Mouse (Mus musculus): ENCODE measurements around the gene Tpx2. TPM values are rescaled to one million over a fixed set of nuclear protein-coding genes. Genes with fewer than 3 reads are reported as not detected.

The Tpx2 gene
- polyA plus RNA-seq, 1 experiment from 2014 or later, result 17.7 TPM

DNA sequence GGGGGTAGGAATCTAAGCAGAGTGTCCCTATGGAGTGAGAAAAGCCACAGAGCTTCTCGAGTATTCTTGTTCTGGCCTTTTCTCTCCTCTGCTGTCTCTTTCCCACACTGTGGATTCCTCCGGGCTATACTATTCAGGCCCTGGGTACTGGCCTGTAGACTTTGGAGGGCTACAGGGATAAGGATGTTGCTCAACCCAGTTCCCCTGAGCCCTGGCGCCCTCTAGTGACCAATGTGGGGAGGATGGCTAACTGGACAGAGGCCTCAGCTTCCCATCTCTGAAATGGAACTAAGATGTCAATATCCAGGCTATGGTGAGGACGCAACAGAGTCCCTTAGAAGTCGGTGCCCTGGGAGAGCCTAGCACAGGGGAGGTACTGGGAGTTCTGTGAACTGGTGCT is 85.8 kb downstream of the Tpx2 start:
- H3K4me2 ChIP-seq (replicated peaks; ENCODE audit: low read depth), result no peak overlapping the region
- 31% methylated on average over 5 of the region's 5 CpGs for WGBS
- H3K27me3 ChIP-seq (ENCODE audit: control insufficient read depth, insufficient read depth, low read length), result no peaks in the 10 kb centered on the region
- no peaks in the 10 kb centered on the region for H3K9me3 ChIP-seq (ENCODE audit: control insufficient read depth, low read length)
- no peak overlapping the region for H3K27ac ChIP-seq (replicated peaks)
- no peaks in the 10 kb centered on the region for H3K36me3 ChIP-seq (ENCODE audit: control insufficient read depth, insufficient read depth, low read length)
- peak; percentile 47 for DNase-seq (ENCODE audit: low spot score)
- ATAC-seq (ENCODE audit: low FRiP score, low TSS enrichment), result no peak
- TF ChIP-seq CTCF (IDR thresholded peaks at IDR 0.05; ENCODE audit: low read depth), result peak; percentile 78
- TF ChIP-seq EP300 (optimal IDR thresholded peaks at IDR 0.05), result no peak
- no peak overlapping the region for H3K9ac ChIP-seq (ENCODE audit: low read length)
- H3K4me3 ChIP-seq (ENCODE audit: low read depth, low read length), result no peak overlapping the region
- no peaks in the 10 kb centered on the region for H3K4me1 ChIP-seq (replicated peaks; ENCODE audit: control insufficient read depth, insufficient read depth)

GRCm38 (mm10) chr2:152939846-152940245 is 92.1 kb downstream of the Tpx2 start:
- 11% methylated on average over 4 of the region's 4 CpGs for WGBS
- Histone ChIP-seq H3K27me3 (ENCODE audit: control insufficient read depth, insufficient read depth, low read length) (peaks cover 20% of the 10 kb centered on the region; the same call in 1 of the 2 replicates), H3K4me3 (ENCODE audit: low read depth, low read length) (no peak overlapping the region), H3K27ac (replicated peaks) (no peak overlapping the region), H3K9ac (ENCODE audit: low read length) (no peak overlapping the region), H3K36me3 (ENCODE audit: control insufficient read depth, insufficient read depth, low read length) (no peaks in the 10 kb centered on the region), H3K4me1 (replicated peaks; ENCODE audit: control insufficient read depth, insufficient read depth) (no peaks in the 10 kb centered on the region), H3K4me2 (replicated peaks; ENCODE audit: low read depth) (no peak overlapping the region), H3K9me3 (ENCODE audit: control insufficient read depth, low read length) (no peaks in the 10 kb centered on the region)
- ATAC-seq (ENCODE audit: low FRiP score, low TSS enrichment) (0 out of 2 replicates have a peak, but pooled peaks have one; percentile 24), DNase-seq (ENCODE audit: low spot score) (peak; percentile 59)
- TF ChIP-seq EP300 (optimal IDR thresholded peaks at IDR 0.05) (no peak), CTCF (IDR thresholded peaks at IDR 0.05; ENCODE audit: low read depth) (peak; percentile 80)

DNA sequence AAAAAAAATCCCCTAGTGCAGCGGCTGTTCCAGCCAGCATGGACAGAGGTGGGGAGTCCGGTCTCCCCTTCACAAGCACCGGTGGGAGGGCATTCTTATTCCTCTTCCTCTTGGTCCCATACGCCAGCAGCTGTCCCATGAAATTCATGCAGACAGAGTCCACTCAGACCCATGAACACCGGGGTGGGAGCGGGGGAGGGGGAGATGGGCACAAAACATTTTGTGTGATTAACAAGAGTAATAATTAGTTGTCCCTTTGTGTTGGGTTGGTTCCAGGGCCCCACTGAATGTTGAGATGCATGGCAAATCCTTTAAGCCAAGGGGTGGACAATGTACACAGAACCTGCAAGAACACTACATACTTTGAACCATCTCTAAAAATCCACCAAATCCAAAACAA is 93.3 kb downstream of the Tpx2 start:
- Histone ChIP-seq H3K9me3 (ENCODE audit: control insufficient read depth, low read length) (no peaks in the 10 kb centered on the region), H3K4me2 (replicated peaks; ENCODE audit: low read depth) (no peak overlapping the region), H3K4me3 (ENCODE audit: low read depth, low read length) (no peak overlapping the region), H3K27me3 (ENCODE audit: control insufficient read depth, insufficient read depth, low read length) (peaks cover 20% of the 10 kb centered on the region; the same call in 1 of the 2 replicates), H3K9ac (ENCODE audit: low read length) (no peak overlapping the region), H3K27ac (replicated peaks) (no peak overlapping the region), H3K36me3 (ENCODE audit: control insufficient read depth, insufficient read depth, low read length) (no peaks in the 10 kb centered on the region), H3K4me1 (replicated peaks; ENCODE audit: control insufficient read depth, insufficient read depth) (no peaks in the 10 kb centered on the region)
- WGBS, result 73% methylated on average over 6 of the region's 6 CpGs
- ATAC-seq (ENCODE audit: low FRiP score, low TSS enrichment) (no peak), DNase-seq (ENCODE audit: low spot score) (no peak)
- TF ChIP-seq EP300 (optimal IDR thresholded peaks at IDR 0.05) (no peak), CTCF (IDR thresholded peaks at IDR 0.05; ENCODE audit: low read depth) (no peak)

DNA sequence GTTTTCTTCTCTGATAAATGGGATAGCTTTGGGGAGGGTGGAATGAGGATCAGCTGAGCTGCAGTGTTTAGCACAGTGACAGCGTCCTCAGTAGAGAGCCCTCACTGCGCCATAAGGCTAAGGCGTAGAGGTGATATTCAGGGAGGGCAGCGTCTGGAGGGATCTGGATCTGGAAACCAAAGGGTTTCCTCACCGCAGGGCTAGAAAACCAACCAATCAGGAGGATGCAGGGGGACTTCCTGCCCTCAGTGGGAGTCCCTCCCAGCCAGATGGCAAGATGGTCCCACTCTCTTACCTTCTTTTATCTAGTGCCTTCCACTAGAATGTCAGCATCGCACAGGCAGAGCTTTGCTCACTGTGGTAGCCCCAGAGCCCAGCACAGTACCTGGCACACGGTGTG is 94.0 kb downstream of the Tpx2 start:
- H3K4me1 ChIP-seq (replicated peaks; ENCODE audit: control insufficient read depth, insufficient read depth), result no peaks in the 10 kb centered on the region
- no peaks in the 10 kb centered on the region for H3K36me3 ChIP-seq (ENCODE audit: control insufficient read depth, insufficient read depth, low read length)
- 32% methylated on average over 7 of the region's 7 CpGs for WGBS
- TF ChIP-seq EP300 (optimal IDR thresholded peaks at IDR 0.05) (no peak), CTCF (IDR thresholded peaks at IDR 0.05; ENCODE audit: low read depth) (no peak)
- H3K9ac ChIP-seq (ENCODE audit: low read length), result no peak overlapping the region
- no peak overlapping the region for H3K4me3 ChIP-seq (ENCODE audit: low read depth, low read length)
- H3K9me3 ChIP-seq (ENCODE audit: control insufficient read depth, low read length), result no peaks in the 10 kb centered on the region
- ATAC-seq (ENCODE audit: low FRiP score, low TSS enrichment) (no peak), DNase-seq (ENCODE audit: low spot score) (no peak)
- no peak overlapping the region for H3K4me2 ChIP-seq (replicated peaks; ENCODE audit: low read depth)
- no peak overlapping the region for H3K27ac ChIP-seq (replicated peaks)
- peaks cover 20% of the 10 kb centered on the region; the same call in 1 of the 2 replicates for H3K27me3 ChIP-seq (ENCODE audit: control insufficient read depth, insufficient read depth, low read length)

- peak overlapping the region; percentile 27 for H3K4me3 ChIP-seq (ENCODE audit: low read depth, low read length)
- WGBS, result 1% methylated on average over 56 of the region's 65 CpGs
- H3K27me3 ChIP-seq (ENCODE audit: control insufficient read depth, insufficient read depth, low read length), result peaks cover 20% of the 10 kb centered on the region; the same call in 1 of the 2 replicates
- peak overlapping the region; percentile 59 for H3K4me2 ChIP-seq (replicated peaks; ENCODE audit: low read depth)
- H3K27ac ChIP-seq (replicated peaks), result no peak overlapping the region
- H3K36me3 ChIP-seq (ENCODE audit: control insufficient read depth, insufficient read depth, low read length), result no peaks in the 10 kb centered on the region
- no peaks in the 10 kb centered on the region for H3K9me3 ChIP-seq (ENCODE audit: control insufficient read depth, low read length)
- no peaks in the 10 kb centered on the region for H3K4me1 ChIP-seq (replicated peaks; ENCODE audit: control insufficient read depth, insufficient read depth)
- ATAC-seq (ENCODE audit: low FRiP score, low TSS enrichment) (no peak), DNase-seq (ENCODE audit: low spot score) (no peak)
- H3K9ac ChIP-seq (ENCODE audit: low read length), result no peak overlapping the region
- TF ChIP-seq CTCF (IDR thresholded peaks at IDR 0.05; ENCODE audit: low read depth), result no peak
- no peak for TF ChIP-seq EP300 (optimal IDR thresholded peaks at IDR 0.05)
Observed at GRCm38 (mm10) chr2:152942898-152943515, 95.2 kb downstream of the Tpx2 start.

- H3K9me3 ChIP-seq (ENCODE audit: control insufficient read depth, low read length), result no peaks in the 10 kb centered on the region
- no peak overlapping the region for H3K9ac ChIP-seq (ENCODE audit: low read length)
- TF ChIP-seq CTCF (IDR thresholded peaks at IDR 0.05; ENCODE audit: low read depth), result no peak
- TF ChIP-seq EP300 (optimal IDR thresholded peaks at IDR 0.05), result no peak
- H3K4me2 ChIP-seq (replicated peaks; ENCODE audit: low read depth), result peak overlapping the region; percentile 59; the same call in 1 of the 2 replicates
- H3K4me3 ChIP-seq (ENCODE audit: low read depth, low read length), result peak overlapping the region; percentile 27; the same call in 1 of the 2 replicates
- no peak for ATAC-seq (ENCODE audit: low FRiP score, low TSS enrichment)
- no peak overlapping the region for H3K27ac ChIP-seq (replicated peaks)
- H3K27me3 ChIP-seq (ENCODE audit: control insufficient read depth, insufficient read depth, low read length), result peaks cover 20% of the 10 kb centered on the region; the same call in 1 of the 2 replicates
- WGBS, result 10% methylated on average over 8 of the region's 8 CpGs
- H3K4me1 ChIP-seq (replicated peaks; ENCODE audit: control insufficient read depth, insufficient read depth), result no peaks in the 10 kb centered on the region
- no peak for DNase-seq (ENCODE audit: low spot score)
- no peaks in the 10 kb centered on the region for H3K36me3 ChIP-seq (ENCODE audit: control insufficient read depth, insufficient read depth, low read length)
Observed at GRCm38 (mm10) chr2:152943568-152943967, 95.8 kb downstream of the Tpx2 start.
